Mouse (Mus musculus) B cell, adult 67 days (primary cell): ENCODE measurements around the gene Veph1. TPM values are rescaled to one million over a fixed set of nuclear protein-coding genes. Genes with fewer than 3 reads are reported as not detected.

Experiments used
- total RNA-seq, 2 experiments: library from RNA; stranded (reverse); gene quantifications; 4 replicates each; pipeline ENCODE4 v1.2.4; 2023

The Veph1 gene
- total RNA-seq = not detected

GRCm38 (mm10) chr3:66296545-66296944, at the start of gene Veph1:
Gene Veph1, minus strand, starts transcription at chr3:66296837.

GRCm38 (mm10) chr3:66219655-66220191, 76.9 kb downstream of the Veph1 start, which contains the start of gene Ptx3:
Gene Ptx3, plus strand, starts transcription at chr3:66219910.

Other genes starting within 250 kb of the Veph1 start
- gene Ptx3, start 76.9 kb downstream of the Veph1 start, total RNA-seq = not detected